29 mouse cellular contexts compared by ENCODE assay signal in genomic region chr3:87249571-87249970, GRCm38 (mm10). TPM values are rescaled to one million over a fixed set of nuclear protein-coding genes. Genes with fewer than 3 reads are reported as not detected.
DNase-seq lines count a peak whose midpoint lies in the region; ATAC-seq lines count a peak whose summit lies in the region.
"Had no signal": no experiment of that assay in that cellular context is flagged by ENCODE, and none has a peak within 500 bp of the region (broad histone marks: within the 10 kb centered on the region; RNA-seq: fewer than 3 reads in every experiment).

No protein-coding gene starts in this region.

- H3K36me3 ChIP-seq in forebrain, embryonic 10.5 days (replicated peaks): no peaks in the 10 kb centered on the region
- H3K36me3 ChIP-seq: forebrain, embryonic 12.5 days; G1E; hindbrain, embryonic 10.5 days; midbrain, embryonic 13.5 days; neural tube, embryonic 13.5 days had no signal

- H3K9me3 ChIP-seq in forebrain, embryonic 10.5 days: no peaks in the 10 kb centered on the region
- H3K9me3 ChIP-seq: forebrain, embryonic 12.5 days; G1E; hindbrain, embryonic 10.5 days; midbrain, embryonic 13.5 days; neural tube, embryonic 13.5 days had no signal

- H3K4me3 ChIP-seq in forebrain, embryonic 10.5 days: no peak overlapping the region
- H3K4me3 ChIP-seq: erythroblast, embryonic 14.5 days; forebrain, embryonic 12.5 days; hindbrain, embryonic 10.5 days; layer of hippocampus, adult 2 months; midbrain, embryonic 13.5 days; neural tube, embryonic 13.5 days had no signal

- WGBS in forebrain, embryonic 10.5 days: 89% methylated on average over 6 of the region's 6 CpGs

- no peaks in the 10 kb centered on the region for H3K4me1 ChIP-seq in forebrain, embryonic 10.5 days
- H3K4me1 ChIP-seq: forebrain, embryonic 12.5 days; hindbrain, embryonic 10.5 days; midbrain, embryonic 13.5 days; neural tube, embryonic 13.5 days had no signal

- H3K27ac ChIP-seq in forebrain, embryonic 10.5 days: no peak overlapping the region
- H3K27ac ChIP-seq: forebrain, embryonic 12.5 days; hindbrain, embryonic 10.5 days; kidney, postnatal 0 days; layer of hippocampus, adult 2 months; liver, embryonic 14.5 days; macrophage; midbrain, embryonic 13.5 days; neural tube, embryonic 13.5 days had no signal

- DNase-seq in frontal cortex, postnatal 14 days (ENCODE audit: low spot score in 2 of 2): no peak
- DNase-seq in kidney, adult 9 months: peak; percentile 3
- no peak for DNase-seq in kidney, adult 18-20 months
- peak; percentile 6 to 32 for DNase-seq in right cerebral cortex, adult 2 months (ENCODE audit: low spot score in 2 of 2)
- no peak for DNase-seq in right cerebral cortex, postnatal 14 days
- DNase-seq in right cerebral cortex, postnatal 36 days (ENCODE audit: low spot score in 2 of 2): peak; percentile 6 to 16
- DNase-seq in forebrain, embryonic 10.5 days (ENCODE audit: extremely low spot score, low spot score): no peak
- DNase-seq: adrenal gland, postnatal 25 days; cerebellum, adult 2 months; cerebellum, postnatal 14 days; forebrain, postnatal 0 days; gastrocnemius, postnatal 14 days; heart, postnatal 14 days; liver; lung, adult 2 months; lung, postnatal 10 days had no signal

- peak; percentile 68 for ATAC-seq in frontal cortex, adult (ENCODE audit: low TSS enrichment)
- ATAC-seq: forebrain, postnatal 0 days; hindbrain, embryonic 16.5 days; midbrain, embryonic 13.5 days; Patski had no signal

- H3K27me3 ChIP-seq in forebrain, embryonic 10.5 days (ENCODE audit: poor library complexity, severe bottlenecking): no peaks in the 10 kb centered on the region
- H3K27me3 ChIP-seq: forebrain, embryonic 12.5 days; midbrain, embryonic 13.5 days; neural tube, embryonic 13.5 days had no signal

RNA-seq across cellular contexts. Expression of gene Fcrls, which starts 14.0 kb away (rescaled TPM):
- 2.0 and 2.6 TPM in 2 replicates for polyA plus RNA-seq in forebrain, embryonic 10.5 days (2016; fragmentation: Nextera tagmentation; extraction: Ambion mirVana)
- polyA plus RNA-seq: G1E, Patski had no signal

Comparison
In these comparisons a context has a peak if more than half of its experiments do, and no peak if none do; other contexts are left out.
1. DNase-seq: peak in kidney, adult 9 months (single experiment), right cerebral cortex, adult 2 months (2 of 2) and right cerebral cortex, postnatal 36 days (2 of 2); none in frontal cortex, postnatal 14 days (0 of 2), kidney, adult 18-20 months (single experiment), right cerebral cortex, postnatal 14 days (single experiment) and forebrain, embryonic 10.5 days (single experiment).